ENCODE assay signal across 9 mouse cellular contexts in genomic region chr19:53362967-53363366, GRCm38 (mm10). TPM values are rescaled to one million over a fixed set of nuclear protein-coding genes. Genes with fewer than 3 reads are reported as not detected.
DNase-seq lines count a peak whose midpoint lies in the region; ATAC-seq lines count a peak whose summit lies in the region.
"Had no signal": no experiment of that assay in that cellular context is flagged by ENCODE, and none has a peak within 500 bp of the region (broad histone marks: within the 10 kb centered on the region; RNA-seq: fewer than 3 reads in every experiment).

No protein-coding gene starts in this region.

- no peak for ATAC-seq in CD4-positive, CD25-positive, alpha-beta regulatory T cell, adult 4 months
- 0 out of 2 replicates have a peak, but pooled peaks have one; percentile 53 for ATAC-seq in megakaryocyte-erythroid progenitor cell, adult 5-6 weeks (replicated peaks; ENCODE audit: low FRiP score, low TSS enrichment, poor library complexity, severe bottlenecking)

- DNase-seq in CD4-positive, CD25-positive, alpha-beta regulatory T cell, adult 2 months (ENCODE audit: low read depth, low spot score), result peak; percentile 62
- DNase-seq in left cerebral cortex, postnatal 14 days (ENCODE audit: low spot score in 2 of 2), result peak; percentile 50 to 58
- no peak for DNase-seq in left cerebral cortex, adult 18-20 months (ENCODE audit: low spot score in 2 of 2)
- DNase-seq in cerebellum, adult 9-10 months, result peak; percentile 75
- no peak for DNase-seq in urinary bladder, postnatal 36 days (ENCODE audit: low spot score in 2 of 2)
- DNase-seq in layer of hippocampus, adult 11-12 months (ENCODE audit: low spot score), result no peak

- intact Hi-C loops in left cerebral cortex, postnatal 14 days (cut with DNase I), result no loop called here

RNA-seq across cellular contexts. Expression of gene Gm10197, which starts 8.6 kb away (rescaled TPM):
- not detected for polyA plus RNA-seq in CD4-positive, CD25-positive, alpha-beta regulatory T cell, adult 4 months (2017; shearing (Covaris generic))
- total RNA-seq in left cerebral cortex, postnatal 14 days (2021), result not detected
- total RNA-seq in left cerebral cortex, adult 18-20 months (2021), result not detected
- not detected in 2 replicates for total RNA-seq in megakaryocyte-erythroid progenitor cell, adult 5-6 weeks (2014; fragmentation: Nextera tagmentation)
- total RNA-seq in megakaryocyte-erythroid progenitor cell, adult 5-6 weeks (2017), result not detected in 2 replicates
- polyA plus RNA-seq: heart, embryonic 14.5 days had no signal

RNA-seq across cellular contexts. Expression of gene Smndc1, which starts 27.4 kb away (rescaled TPM):
- polyA plus RNA-seq in CD4-positive, CD25-positive, alpha-beta regulatory T cell, adult 4 months (2017; shearing (Covaris generic)), result 10 to 100 TPM; 32.0 to 32.3 TPM
- total RNA-seq in left cerebral cortex, postnatal 14 days (2021), result 10 to 100 TPM; 35.3 to 36.2 TPM
- 10 to 100 TPM; 36.8 to 39.2 TPM for total RNA-seq in left cerebral cortex, adult 18-20 months (2021)
- 56.9 and 60.9 TPM in 2 replicates for total RNA-seq in megakaryocyte-erythroid progenitor cell, adult 5-6 weeks (2014; fragmentation: Nextera tagmentation)
- total RNA-seq in megakaryocyte-erythroid progenitor cell, adult 5-6 weeks (2017), result 34.7 and 45.6 TPM in 2 replicates

RNA-seq across cellular contexts. Expression of gene Mxi1, which starts 52.6 kb away (rescaled TPM):
- 1 to 10 TPM; 4.8 to 6.2 TPM for polyA plus RNA-seq in CD4-positive, CD25-positive, alpha-beta regulatory T cell, adult 4 months (2017; shearing (Covaris generic))
- 10 to 100 TPM; 80.7 to 83.7 TPM for total RNA-seq in left cerebral cortex, postnatal 14 days (2021)
- 10 to 100 TPM; 76.1 to 89.7 TPM for total RNA-seq in left cerebral cortex, adult 18-20 months (2021)
- total RNA-seq in megakaryocyte-erythroid progenitor cell, adult 5-6 weeks (2014; fragmentation: Nextera tagmentation), result 21.1 and 25.3 TPM in 2 replicates
- 82.7 and 86.4 TPM in 2 replicates for total RNA-seq in megakaryocyte-erythroid progenitor cell, adult 5-6 weeks (2017)

Comparison
In these comparisons a context has a peak if more than half of its experiments do, and no peak if none do; other contexts are left out.
1. DNase-seq: peak in CD4-positive, CD25-positive, alpha-beta regulatory T cell, adult 2 months (single experiment), left cerebral cortex, postnatal 14 days (2 of 2) and cerebellum, adult 9-10 months (single experiment); none in left cerebral cortex, adult 18-20 months (0 of 2), urinary bladder, postnatal 36 days (0 of 2) and layer of hippocampus, adult 11-12 months (single experiment).